Mouse (Mus musculus) kidney, embryonic 14.5 days (tissue): Measurements from ENCODE around the gene Asap2. TPM values are rescaled to one million over a fixed set of nuclear protein-coding genes. Genes with fewer than 3 reads are reported as not detected.

ENCODE experiments used
- ATAC-seq: fragments of 200-750 bp; cut with Nextera tagmentation; 2 replicates; pipeline ENCODE4 v1.8.0; 2017; ENCODE audit warnings: moderate number of reproducible peaks, mild to moderate bottlenecking, moderate TSS enrichment, moderate library complexity; ENCODE audit not compliant: low FRiP score, low TSS enrichment
- H3K27ac ChIP-seq: fragments of 300-500 bp; sonication (generic); 2 replicates; pipeline ENCODE4 v1.5.1; 2014; ENCODE audit warnings: low read depth, mild to moderate bottlenecking, low read length, moderate library complexity, mixed read lengths
- H3K27me3 ChIP-seq: fragments of 300-500 bp; sonication (generic); 2 replicates; pipeline ENCODE4 v1.6.1; 2014; ENCODE audit warnings: mild to moderate bottlenecking, low read length; ENCODE audit not compliant: control insufficient read depth, insufficient read depth
- H3K36me3 ChIP-seq: fragments of 300-500 bp; sonication (generic); 2 replicates; pipeline ENCODE4 v1.6.1; 2014; ENCODE audit warnings: low read length, mixed read lengths; ENCODE audit not compliant: control insufficient read depth, insufficient read depth
- H3K4me1 ChIP-seq: fragments of 300-500 bp; sonication (generic); 2 replicates; pipeline ENCODE4 v1.6.1; 2014; ENCODE audit warnings: low read length, mixed read lengths; ENCODE audit not compliant: control insufficient read depth, insufficient read depth
- H3K4me2 ChIP-seq: fragments of 300-500 bp; sonication (generic); replicated peaks from 2 replicates; pipeline ENCODE4 v1.6.1; 2014; ENCODE audit warnings: low read depth, mild to moderate bottlenecking, low read length
- H3K4me3 ChIP-seq: fragments of 300-500 bp; sonication (generic); 2 replicates; pipeline ENCODE4 v1.5.1; 2014; ENCODE audit warnings: mild to moderate bottlenecking, low read length
- H3K9ac ChIP-seq: fragments of 300-500 bp; sonication (generic); 2 replicates; pipeline ENCODE4 v1.6.1; 2014; ENCODE audit warnings: low read depth, mild to moderate bottlenecking, low read length, moderate library complexity
- H3K9me3 ChIP-seq: fragments of 300-500 bp; sonication (generic); 2 replicates; pipeline ENCODE4 v1.6.1; 2016; ENCODE audit warnings: low read length; ENCODE audit not compliant: control insufficient read depth
- WGBS: fragments of 180-500 bp; shearing (Covaris S2); extraction: QIAGEN DNeasy Blood & Tissue Kit; methylation state at CpG from one replicate; pipeline ENCODE4 v1.1.7; 2014; 5-methylcytosine and 5-hydroxymethylcytosine counted together
- polyA plus RNA-seq: library from polyadenylated mRNA; unstranded; fragments of >200 nt; fragmentation: Nextera tagmentation; extraction: Ambion mirVana; gene quantifications from 2 replicates; pipeline ENCODE4 v1.2.1, GENCODE M21; 2014

The Asap2 gene
- polyA plus RNA-seq, 1 experiment from 2014 or later, result 15.0 TPM

DNA sequence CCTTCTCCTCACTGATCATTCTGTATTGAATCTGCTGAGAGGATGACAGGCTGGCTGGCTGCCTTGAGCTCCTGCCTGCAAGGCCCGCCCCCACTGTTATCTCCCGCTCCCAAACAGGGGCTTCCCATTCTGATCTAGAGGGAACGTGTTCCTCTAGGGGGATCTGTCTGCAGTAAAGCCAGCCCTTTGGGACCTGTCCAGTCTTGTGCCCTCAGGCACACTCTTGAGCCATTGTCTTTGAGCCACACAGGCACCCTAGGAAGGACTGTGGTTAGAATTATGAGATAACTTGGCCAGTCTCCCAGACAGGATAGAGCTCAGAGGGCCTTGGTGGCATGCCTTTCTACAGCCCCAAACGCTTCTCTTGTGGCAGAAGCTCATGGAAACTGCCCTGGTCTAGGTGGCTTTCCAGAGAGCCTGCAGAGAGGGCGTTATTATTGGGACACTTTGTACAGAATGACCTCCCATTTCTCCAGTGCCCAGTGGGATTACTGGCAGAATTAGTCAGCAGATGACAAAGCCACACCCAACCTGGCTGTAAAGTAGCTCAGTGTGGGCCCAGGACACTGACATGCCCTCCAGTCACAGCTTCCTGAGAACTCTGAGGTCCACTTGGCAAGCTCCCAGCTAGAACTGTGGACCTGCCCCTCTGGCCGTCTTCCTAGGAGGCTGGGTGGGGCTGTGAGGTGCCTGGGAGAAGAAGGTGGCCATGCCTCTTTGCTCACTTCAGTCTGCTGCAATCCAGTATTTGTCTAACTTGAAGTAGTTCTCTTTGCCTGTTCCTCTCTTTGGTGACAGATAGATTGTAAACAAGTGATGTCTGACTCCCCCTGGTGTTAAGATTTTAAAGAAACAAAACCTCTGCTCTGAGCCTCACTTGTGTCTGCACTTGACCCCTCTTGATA, 237.1 kb downstream of the Asap2 start:
- Histone ChIP-seq H3K27ac (no peak overlapping the region), H3K9me3 (no peaks in the 10 kb centered on the region), H3K9ac (no peak overlapping the region), H3K4me2 (no peak overlapping the region), H3K4me3 (no peak overlapping the region), H3K4me1 (no peaks in the 10 kb centered on the region), H3K27me3 (no peaks in the 10 kb centered on the region), H3K36me3 (peaks cover 33% of the 10 kb centered on the region)
- WGBS, result 51% methylated on average over 6 of the region's 6 CpGs
- ATAC-seq, result 0 out of 2 replicates have a peak, but pooled peaks have one; percentile 44

DNA sequence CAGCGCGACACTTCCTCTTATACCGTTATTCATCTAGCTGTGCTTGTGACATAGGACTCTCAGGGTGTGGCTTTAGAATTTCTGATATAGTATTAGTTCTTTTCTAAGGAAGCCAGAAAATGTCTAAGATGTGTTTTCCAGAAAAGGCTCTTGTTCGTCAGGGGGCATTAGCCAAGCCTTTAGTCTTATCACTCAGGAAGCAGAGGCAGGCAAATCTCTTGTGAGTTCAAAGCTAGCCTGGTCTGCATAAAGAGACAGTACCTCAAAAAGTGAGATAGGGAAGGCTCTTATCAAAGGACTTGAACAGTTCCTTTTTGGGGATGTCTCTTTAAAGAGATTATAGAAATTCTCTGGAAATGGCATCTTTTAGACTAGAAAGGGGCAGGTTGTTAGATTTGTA, 238.4 kb downstream of the Asap2 start:
- Histone ChIP-seq H3K4me3 (no peak overlapping the region), H3K4me2 (no peak overlapping the region), H3K9me3 (no peaks in the 10 kb centered on the region), H3K27ac (no peak overlapping the region), H3K9ac (no peak overlapping the region), H3K4me1 (no peaks in the 10 kb centered on the region), H3K27me3 (no peaks in the 10 kb centered on the region), H3K36me3 (peaks cover 36% of the 10 kb centered on the region)
- no peak for ATAC-seq
- 89% methylated on average over 4 of the region's 4 CpGs for WGBS

DNA sequence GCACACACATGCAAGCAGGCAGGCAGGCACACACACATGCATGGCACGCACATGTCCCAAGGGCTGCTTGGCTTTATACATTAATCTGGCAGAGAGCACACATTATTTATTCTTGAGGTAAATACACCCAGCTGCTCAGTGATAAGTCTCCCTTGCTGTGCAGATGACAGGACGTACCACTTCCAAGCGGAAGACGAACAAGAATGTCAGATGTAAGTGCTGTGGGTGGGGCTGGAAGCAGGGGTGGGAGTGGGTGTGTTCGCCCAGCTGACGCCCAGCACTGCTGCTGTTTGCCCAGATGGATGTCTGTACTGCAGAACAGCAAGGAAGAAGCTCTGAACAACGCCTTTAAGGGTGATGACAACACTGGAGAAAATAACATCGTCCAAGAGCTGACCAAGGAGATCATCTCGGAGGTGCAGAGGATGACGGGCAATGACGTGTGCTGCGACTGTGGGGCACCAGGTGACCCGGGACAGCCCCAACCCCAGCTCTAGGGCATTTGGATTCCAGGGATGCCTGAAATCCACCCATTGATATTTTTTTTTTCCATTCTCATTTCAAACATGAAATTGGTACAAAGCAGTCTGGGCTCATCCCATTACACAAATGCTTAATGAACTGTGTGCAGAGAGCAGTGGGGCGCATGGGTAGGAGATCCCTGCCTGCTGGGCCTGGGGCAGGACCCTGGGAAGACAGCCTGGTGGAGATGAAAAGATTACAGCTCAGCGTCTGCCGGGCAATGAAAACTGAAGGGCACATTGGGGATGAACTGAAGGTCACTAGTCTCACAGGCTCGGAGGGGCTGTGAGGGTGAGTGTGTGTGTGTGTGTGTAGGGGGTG, 239.0 kb downstream of the Asap2 start:
- Histone ChIP-seq H3K36me3 (peaks cover 36% of the 10 kb centered on the region), H3K27ac (no peak overlapping the region), H3K4me2 (no peak overlapping the region), H3K4me1 (no peaks in the 10 kb centered on the region), H3K9me3 (no peaks in the 10 kb centered on the region), H3K4me3 (no peak overlapping the region), H3K27me3 (no peaks in the 10 kb centered on the region), H3K9ac (no peak overlapping the region)
- ATAC-seq, result no peak
- WGBS, result 84% methylated on average over 17 of the region's 17 CpGs

DNA sequence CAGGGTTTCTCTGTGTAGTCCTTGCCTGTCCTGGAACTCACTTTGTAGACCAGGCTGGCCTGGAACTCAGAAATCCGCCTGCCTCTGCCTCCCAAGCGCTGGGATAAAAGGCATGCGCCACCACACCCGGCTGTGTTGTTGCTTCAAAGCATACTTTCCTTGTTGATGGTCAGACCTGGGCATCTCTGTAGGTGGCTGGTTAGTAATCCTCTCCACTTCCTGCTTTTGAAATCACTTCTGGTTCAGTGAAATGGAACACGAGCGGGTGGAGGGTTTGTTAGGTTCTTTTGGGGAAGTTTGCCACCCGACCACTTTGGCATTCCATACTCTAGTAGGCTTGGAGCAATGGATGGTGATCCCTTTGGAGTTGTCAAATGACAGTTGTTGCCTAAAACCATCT, 243.5 kb downstream of the Asap2 start:
- Histone ChIP-seq H3K9me3 (no peaks in the 10 kb centered on the region), H3K27me3 (no peaks in the 10 kb centered on the region), H3K4me2 (no peak overlapping the region), H3K4me1 (no peaks in the 10 kb centered on the region), H3K9ac (no peak overlapping the region), H3K4me3 (no peak overlapping the region), H3K36me3 (peaks cover 63% of the 10 kb centered on the region), H3K27ac (no peak overlapping the region)
- 91% methylated on average over 7 of the region's 7 CpGs for WGBS
- no peak for ATAC-seq

DNA sequence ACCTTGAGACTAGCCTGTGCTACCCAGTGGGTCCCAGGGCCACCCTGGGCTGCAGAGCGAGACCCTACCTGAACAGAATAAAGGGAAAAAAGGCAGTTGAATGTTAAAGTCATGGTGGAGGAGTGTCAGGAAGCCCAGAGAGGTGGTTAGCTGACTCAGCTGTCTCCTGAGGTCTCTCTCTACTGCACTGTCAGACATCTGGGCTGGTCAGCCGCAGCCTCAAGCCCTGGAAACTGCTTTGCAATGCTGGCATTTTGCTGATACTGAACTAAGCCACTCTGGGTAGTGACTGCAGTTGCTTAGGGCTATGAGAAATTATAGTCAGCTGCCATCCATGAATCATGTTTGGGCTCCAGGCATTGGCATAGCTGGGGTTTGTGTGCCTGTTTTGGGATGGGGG, 244.3 kb downstream of the Asap2 start:
- Histone ChIP-seq H3K27ac (no peak overlapping the region), H3K4me1 (no peaks in the 10 kb centered on the region), H3K27me3 (no peaks in the 10 kb centered on the region), H3K36me3 (peaks cover 65% of the 10 kb centered on the region), H3K4me2 (no peak overlapping the region), H3K9ac (no peak overlapping the region), H3K4me3 (no peak overlapping the region), H3K9me3 (no peaks in the 10 kb centered on the region)
- no peak for ATAC-seq
- WGBS, result 92% methylated on average over 2 of the region's 2 CpGs

DNA sequence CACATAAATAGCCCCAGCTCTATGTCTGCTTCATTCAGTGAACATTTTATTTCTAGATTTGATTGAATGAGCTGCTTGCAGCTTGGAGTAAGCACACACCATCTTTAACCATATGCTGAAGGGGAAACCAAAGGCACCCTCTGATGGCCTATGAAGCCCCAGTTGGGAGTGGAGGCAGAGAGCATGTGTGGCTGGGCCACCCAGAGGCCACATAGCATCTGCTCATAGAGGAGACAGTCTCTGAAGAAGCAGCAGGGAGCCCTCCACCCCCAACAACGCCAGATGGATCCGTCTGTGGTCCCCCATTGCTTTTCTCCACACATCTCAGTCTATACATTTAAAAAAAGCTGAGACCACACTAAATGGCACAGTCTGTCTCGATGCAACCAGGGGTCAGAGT, 251.7 kb downstream of the Asap2 start:
- no peak overlapping the region for H3K27ac ChIP-seq
- H3K9me3 ChIP-seq, result no peaks in the 10 kb centered on the region
- no peak for ATAC-seq
- H3K27me3 ChIP-seq, result no peaks in the 10 kb centered on the region
- H3K4me2 ChIP-seq, result no peak overlapping the region
- WGBS, result 78% methylated on average over 3 of the region's 3 CpGs
- H3K9ac ChIP-seq, result no peak overlapping the region
- H3K36me3 ChIP-seq, result peaks cover 46% of the 10 kb centered on the region
- H3K4me1 ChIP-seq, result no peaks in the 10 kb centered on the region
- H3K4me3 ChIP-seq, result no peak overlapping the region

DNA sequence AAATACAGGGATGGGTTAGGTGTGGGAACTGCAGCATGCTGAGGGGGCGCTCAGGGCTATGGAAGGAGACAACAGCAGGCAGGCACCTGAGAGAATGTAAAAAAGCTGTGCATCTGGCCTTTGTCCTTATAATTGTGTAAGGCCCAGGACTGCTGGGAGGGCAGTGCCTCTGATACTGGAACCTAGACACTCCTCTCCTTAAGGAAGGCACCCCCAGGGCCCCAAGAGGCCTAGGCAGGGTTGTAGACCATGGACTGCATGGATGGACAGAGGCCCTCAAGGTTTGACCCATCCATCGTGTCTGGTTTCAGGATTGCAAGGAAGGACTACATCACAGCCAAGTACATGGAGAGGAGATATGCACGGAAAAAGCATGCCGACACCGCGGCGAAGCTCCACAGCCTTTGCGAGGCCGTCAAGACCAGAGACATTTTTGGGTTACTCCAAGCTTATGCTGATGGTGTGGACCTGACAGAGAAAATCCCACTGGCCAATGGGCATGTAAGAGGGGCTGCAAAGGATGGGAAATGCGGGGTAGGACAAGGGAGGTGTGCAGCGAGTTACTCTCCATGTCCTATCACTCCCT, 254.2 kb downstream of the Asap2 start:
- ATAC-seq, result no peak
- no peak overlapping the region for H3K9ac ChIP-seq
- WGBS, result 94% methylated on average over 11 of the region's 11 CpGs
- H3K4me1 ChIP-seq, result no peaks in the 10 kb centered on the region
- no peak overlapping the region for H3K4me2 ChIP-seq
- H3K27me3 ChIP-seq, result no peaks in the 10 kb centered on the region
- no peak overlapping the region for H3K27ac ChIP-seq
- H3K4me3 ChIP-seq, result no peak overlapping the region
- no peaks in the 10 kb centered on the region for H3K9me3 ChIP-seq
- peaks cover 34% of the 10 kb centered on the region for H3K36me3 ChIP-seq

DNA sequence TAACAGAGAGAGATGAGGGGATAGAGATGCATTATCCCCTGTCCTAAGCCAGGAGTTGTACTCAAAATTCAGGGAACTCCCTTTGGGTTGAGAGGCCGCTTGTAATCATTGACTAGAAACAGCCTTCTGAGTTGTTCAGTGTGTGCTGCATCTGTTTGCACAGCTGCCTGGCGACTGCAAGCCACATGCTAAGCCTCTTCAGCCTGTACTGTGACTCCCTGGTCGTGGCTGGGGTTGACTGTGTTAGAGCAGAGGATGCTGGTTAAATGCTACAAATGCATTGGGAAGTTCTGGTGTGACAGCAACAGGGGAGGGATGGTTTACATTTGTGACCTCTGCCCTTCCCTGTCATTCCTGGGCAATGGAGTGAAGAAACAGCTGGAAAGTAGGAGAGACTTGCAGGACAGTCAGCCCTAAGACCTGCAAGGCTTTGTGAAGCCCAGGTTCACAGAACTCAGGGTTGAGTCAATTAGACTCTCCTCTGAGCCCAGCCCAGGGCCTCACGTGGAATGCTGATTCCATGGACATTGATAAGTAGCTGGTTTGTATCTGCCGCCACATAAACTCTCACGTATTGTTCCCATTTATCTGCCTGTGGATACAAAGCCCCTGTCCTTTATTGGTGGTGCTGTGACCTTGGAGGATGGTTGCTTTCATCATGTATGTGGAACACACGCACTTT, 257.6 kb downstream of the Asap2 start:
- peaks cover 49% of the 10 kb centered on the region for H3K36me3 ChIP-seq
- no peaks in the 10 kb centered on the region for H3K27me3 ChIP-seq
- no peak overlapping the region for H3K4me2 ChIP-seq
- peak; percentile 45; the same call in 1 of the 2 replicates for ATAC-seq
- 72% methylated on average over 7 of the region's 7 CpGs for WGBS
- H3K4me1 ChIP-seq, result no peaks in the 10 kb centered on the region
- no peak overlapping the region for H3K27ac ChIP-seq
- no peaks in the 10 kb centered on the region for H3K9me3 ChIP-seq
- H3K9ac ChIP-seq, result no peak overlapping the region
- no peak overlapping the region for H3K4me3 ChIP-seq
